Mouse (Mus musculus): Measurements from ENCODE around the gene Crk.

The Crk gene

DNA sequence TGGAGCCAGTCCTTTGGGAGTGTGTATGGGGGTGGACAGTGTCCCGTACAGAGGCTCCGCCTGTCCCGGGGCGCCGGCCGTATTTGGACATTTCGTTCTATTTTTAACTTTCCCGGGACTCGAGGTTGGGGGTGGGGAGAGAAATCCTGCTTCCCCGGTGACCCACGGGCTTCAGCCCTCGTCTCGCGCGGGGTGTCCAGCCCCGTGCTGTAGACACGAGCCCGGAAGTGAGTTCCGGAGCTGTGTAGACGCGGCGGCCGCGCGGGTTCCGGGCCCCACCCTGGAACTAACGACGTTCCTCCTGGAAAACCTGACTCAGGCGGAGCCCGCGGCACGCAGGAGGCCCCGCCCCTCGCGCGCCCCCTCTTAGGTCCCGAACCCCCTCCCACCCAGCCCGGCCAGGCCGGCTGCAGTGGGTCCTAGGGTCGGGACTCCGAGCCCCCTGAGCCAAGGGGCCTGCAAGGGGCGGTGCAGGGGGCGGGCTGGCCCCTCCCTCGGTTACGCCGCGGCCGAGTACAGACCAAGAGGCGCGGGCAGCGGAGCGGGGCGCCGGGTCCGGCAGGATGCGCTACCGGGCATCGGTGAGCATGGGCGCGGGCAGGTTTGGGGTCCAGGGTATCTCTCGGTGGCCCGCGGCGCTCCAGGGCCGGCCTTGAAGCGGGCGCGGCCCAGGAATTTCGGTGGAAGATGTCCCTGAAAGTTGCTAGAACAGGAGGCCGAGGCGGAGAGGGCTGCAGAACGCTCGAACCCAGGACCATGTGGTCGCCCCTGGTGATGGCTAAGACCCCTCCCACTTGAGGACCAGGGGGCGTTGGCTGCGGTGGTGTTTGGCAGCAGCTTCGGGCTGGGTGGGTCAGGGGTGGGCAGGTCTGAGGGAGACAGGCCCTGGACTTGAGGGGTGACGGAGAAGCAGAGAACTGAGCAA lies 23.2 kb upstream of the Crk start:
- peak; percentile 51 for DNase-seq (ENCODE audit: low read depth, low spot score)

GRCm38 (mm10) chr11:75656621-75657590 lies 22.2 kb upstream of the Crk start:
- no peak for DNase-seq (ENCODE audit: low read depth, low spot score)

DNA sequence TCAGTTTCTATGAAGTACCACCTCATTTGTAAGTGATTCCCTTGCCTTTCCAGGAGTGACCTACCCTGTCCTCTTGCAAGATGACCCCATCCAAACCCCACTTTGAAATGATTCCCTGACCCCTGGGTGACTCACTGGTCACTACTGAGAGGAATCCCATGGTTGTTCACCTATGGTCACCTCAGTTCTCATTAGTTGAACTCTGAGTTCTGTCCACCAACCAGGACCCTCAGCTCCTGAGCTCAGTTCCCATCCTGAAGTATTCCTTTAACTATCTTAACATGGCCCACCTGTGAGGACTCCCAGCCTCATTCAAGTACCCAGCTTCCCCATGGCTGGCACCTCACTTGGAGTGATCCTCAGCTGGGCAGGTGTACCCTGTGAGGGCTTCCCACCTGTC lies 21.2 kb upstream of the Crk start:
- DNase-seq (ENCODE audit: low read depth, low spot score), result no peak

GRCm38 (mm10) chr11:75658311-75658710 lies 20.7 kb upstream of the Crk start:
- no peak for DNase-seq (ENCODE audit: low read depth, low spot score)

DNA sequence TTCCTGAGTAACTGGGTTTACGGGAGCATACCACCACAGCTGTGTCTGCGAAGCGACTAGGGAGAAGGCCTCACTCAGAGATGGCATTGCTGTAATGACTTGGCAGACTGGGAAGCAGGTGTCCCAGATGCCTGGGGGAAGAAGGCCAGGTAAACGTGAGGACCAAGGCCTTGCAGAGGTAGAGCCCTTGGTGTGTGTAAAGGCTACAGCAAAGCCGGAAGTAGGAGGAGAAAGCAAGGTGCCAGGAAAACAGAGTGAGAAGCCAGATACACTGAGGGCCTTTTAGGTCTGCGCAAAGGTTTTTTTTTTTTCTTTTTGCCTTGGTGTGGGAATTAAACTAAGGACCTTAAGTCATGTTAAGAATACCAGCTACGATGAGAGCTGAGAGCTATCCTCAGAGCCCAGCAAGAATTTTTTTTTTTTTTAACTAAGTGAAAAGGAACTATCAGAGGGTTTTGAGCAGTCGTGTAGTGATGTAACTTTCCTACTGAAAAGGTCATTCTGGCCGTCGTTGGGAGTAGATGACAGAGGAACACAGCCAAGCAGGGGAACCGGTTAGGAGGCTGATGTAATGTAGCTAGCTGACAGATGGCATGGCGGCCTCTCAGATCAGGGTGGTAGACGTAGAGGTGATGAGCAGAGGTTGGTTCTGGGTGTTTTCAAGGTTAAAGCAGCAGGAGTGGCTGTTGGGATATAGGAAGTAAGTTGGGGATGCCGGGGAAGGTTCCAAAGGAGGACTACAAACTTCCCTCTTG lies 19.9 kb upstream of the Crk start:
- DNase-seq (ENCODE audit: low read depth, low spot score), result no peak

- DNase-seq (ENCODE audit: low read depth, low spot score), result no peak
These were observed 18.9 kb upstream of the Crk start for GRCm38 (mm10) chr11:75660081-75660590.

GRCm38 (mm10) chr11:75660941-75661800 lies 17.9 kb upstream of the Crk start:
- no peak for DNase-seq (ENCODE audit: low read depth, low spot score)

GRCm38 (mm10) chr11:75662131-75662530 lies 16.9 kb upstream of the Crk start:
- DNase-seq (ENCODE audit: low read depth, low spot score), result no peak

GRCm38 (mm10) chr11:75666296-75666695 lies 12.8 kb upstream of the Crk start:
- DNase-seq (ENCODE audit: low read depth, low spot score), result no peak

DNA sequence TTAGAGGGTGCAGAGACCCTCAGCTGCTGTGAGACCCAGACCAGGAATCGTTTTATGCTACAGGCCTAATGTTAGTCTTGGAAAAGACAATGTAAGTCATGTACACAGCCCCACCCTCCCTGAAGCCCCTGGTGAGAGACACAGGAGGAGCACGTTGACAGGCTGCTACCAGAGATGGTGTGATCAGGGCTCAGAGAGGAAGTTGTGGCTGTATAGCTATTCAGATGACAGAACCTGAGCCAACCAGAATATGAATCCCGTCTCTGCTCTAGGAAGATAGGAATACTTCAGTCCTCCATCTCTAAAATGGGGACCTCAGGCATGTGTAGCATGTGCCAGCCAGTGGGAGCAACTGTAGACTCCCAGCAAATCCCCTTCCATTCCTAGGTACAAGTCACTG lies 10.4 kb upstream of the Crk start:
- no peak for DNase-seq (ENCODE audit: low read depth, low spot score)

DNA sequence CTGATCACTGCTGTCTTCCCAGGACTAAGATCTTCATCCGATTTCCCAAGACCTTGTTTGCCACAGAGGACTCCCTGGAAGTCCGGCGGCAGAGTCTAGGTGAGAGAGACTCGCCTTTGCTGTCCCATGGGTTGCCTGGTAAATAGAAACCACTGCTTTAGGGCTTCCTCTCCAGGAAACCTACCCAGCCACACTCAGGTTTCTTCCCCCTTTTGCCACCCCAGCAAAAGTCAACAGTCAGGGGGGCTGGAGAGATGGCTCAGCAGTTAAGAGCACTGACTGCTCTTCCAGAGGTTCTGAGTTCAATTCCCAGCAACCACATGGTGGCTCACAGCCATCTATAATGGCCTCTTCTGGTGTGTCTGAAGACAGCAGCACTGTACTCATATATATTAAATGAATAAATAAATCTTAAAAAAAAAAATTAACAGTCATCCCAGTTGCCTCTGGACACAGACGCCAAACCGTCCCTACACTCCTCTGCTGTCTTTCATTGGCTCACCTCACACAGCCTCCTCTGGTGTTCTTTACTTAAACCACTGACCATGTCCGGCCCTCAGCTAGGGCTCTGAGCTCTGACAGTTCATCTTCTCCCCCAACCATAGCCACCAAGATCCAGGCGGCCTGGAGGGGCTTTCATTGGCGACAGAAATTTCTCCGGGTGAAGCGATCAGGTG lies 9.7 kb upstream of the Crk start:
- no peak for DNase-seq (ENCODE audit: low read depth, low spot score)

GRCm38 (mm10) chr11:75669853-75670200 lies 9.2 kb upstream of the Crk start:
- DNase-seq (ENCODE audit: low read depth, low spot score), result no peak

- DNase-seq (ENCODE audit: low read depth, low spot score), result no peak
These were observed 7.5 kb upstream of the Crk start for GRCm38 (mm10) chr11:75671426-75672180.

GRCm38 (mm10) chr11:75673411-75673810 lies 5.6 kb upstream of the Crk start:
- no peak for DNase-seq (ENCODE audit: low read depth, low spot score)

DNA sequence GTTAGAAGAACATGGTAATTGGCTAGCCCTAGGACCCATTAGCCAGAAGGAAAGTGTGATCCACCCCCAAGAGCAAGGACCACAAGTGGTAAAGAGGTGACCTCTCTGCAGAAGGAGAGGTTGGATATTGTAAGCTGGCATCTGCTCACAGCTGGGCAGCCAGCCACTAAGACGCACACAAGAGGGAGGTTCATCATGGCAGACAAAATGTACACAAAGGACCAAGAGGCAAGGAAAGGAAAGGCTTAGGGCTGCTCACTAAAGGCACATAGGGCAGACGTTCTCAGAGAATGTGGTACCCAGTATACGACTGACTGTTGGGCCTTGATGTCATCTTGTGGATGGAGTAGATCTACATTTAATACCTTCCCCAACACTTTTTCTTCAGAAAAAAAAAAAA lies 4.2 kb upstream of the Crk start:
- DNase-seq (ENCODE audit: low read depth, low spot score), result no peak

DNA sequence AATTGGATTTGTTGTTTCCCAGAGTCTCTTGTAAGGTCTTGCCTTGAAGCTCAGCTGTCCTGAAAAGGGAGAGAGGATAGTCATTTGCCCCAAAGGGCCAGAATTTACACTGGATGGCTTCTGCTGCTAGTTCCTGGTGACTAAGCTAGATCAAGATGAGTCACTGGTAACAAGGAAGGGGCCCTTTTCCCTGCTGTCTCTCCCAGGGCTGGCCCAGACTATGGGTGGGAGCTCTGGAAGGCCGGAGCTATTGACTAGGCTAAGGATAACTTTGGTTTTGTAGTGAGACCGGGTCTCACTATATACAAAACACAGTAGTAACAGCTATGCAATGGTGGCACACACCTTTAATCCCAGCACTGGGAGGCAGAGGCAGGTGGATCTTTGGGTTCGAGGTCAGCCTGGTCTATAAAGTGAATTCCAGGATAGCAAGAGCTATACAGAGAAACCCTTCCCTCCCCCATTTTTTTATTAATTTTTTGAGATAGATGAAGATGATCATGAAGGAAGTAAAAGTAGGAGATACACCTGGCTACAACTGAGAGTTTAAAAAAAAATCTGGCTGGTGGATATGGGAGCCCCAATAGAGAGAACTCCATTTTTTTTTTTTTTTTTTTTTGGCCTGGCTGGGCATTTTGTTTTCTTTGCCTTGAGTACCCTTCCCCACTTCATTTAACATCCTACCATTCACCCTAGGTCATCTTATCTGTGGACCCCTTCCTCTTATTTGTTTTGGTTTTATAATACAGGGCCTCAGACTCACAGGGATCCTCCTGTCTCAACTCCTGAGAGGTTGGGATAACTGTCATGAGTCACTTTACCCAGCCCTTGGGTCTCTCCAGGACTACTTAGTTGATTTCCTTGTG lies 945 bp upstream of the Crk start:
- DNase-seq (ENCODE audit: low read depth, low spot score), result no peak

GRCm38 (mm10) chr11:75679439-75680171 lies 546 bp downstream of the Crk start:
- DNase-seq (ENCODE audit: low read depth, low spot score), result peak; percentile 61

DNA sequence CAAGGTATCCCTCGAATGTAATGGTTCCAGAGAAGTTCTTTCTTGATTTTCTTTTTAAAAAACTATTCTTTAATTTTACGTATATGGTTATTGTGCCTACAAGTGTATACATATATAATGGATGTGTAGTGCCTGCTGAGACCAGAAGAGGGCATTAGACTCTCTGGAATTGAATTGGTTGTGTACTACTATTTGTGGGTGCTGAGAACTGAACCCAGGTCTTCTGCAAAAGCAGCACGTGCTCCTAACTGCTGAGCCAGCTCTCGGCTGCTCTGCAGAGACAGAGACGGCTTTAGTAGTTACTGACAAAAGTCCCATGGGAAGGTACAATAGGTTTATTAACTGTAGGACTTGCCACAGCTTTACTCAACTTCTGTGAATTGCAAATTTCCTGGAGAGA lies 5.4 kb downstream of the Crk start:
- no peak for DNase-seq (ENCODE audit: low read depth, low spot score)

Data from mesoderm, embryonic 11.5 days (tissue).